Mouse (Mus musculus): ENCODE measurements around the gene Map2.

DNA sequence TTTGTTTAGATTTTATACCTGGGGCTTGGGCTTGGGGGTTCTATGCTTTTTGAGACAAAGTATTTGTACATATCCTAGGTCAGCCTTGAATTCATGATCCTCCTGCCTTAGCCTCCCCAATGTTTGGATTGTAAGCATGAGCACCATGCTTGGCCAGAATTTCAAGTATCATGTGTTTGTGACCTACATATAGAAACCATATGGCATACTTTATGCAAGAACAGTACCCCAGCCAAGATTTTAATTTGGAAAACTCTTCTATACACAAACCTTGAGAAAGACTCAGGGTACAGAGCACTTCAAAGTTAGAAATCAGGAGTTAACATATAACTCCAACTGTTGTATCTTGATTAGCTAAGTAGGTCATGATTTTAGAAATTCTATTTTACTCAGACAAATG is 243.3 kb downstream of the Map2 start:
- TF ChIP-seq MAX (IDR thresholded peaks at IDR 0.05; ENCODE audit: low read depth), result no peak
- no peak for TF ChIP-seq USF1 (IDR thresholded peaks at IDR 0.05; ENCODE audit: low read depth)
- no peak for TF ChIP-seq TCF12 (IDR thresholded peaks at IDR 0.05; ENCODE audit: insufficient read depth, poor library complexity, severe bottlenecking)
